Mouse (Mus musculus) neural tube, embryonic 13.5 days (tissue): ENCODE measurements around the gene Glyctk. TPM values are rescaled to one million over a fixed set of nuclear protein-coding genes. Genes with fewer than 3 reads are reported as not detected.
"Not testable (repeated sequence)": the region's sequence is repeated elsewhere in the genome, so short reads cannot be mapped to it uniquely, and the experiment has no call there.

Source experiments
- ATAC-seq: fragments of 200-750 bp; cut with Nextera tagmentation; 2 replicates; pipeline ENCODE4 v1.8.0; 2017; ENCODE audit warnings: low read depth, mild to moderate bottlenecking, moderate TSS enrichment, moderate library complexity
- H3K27ac ChIP-seq: fragments of 300-500 bp; sonication (generic); replicated peaks from 2 replicates; pipeline ENCODE4 v1.5.1; 2015; ENCODE audit warnings: moderate library complexity, mild to moderate bottlenecking, inconsistent platforms
- H3K27me3 ChIP-seq: fragments of 300-500 bp; sonication (generic); 2 replicates; pipeline ENCODE4 v1.6.1; 2015; ENCODE audit warnings: mild to moderate bottlenecking, inconsistent platforms
- H3K36me3 ChIP-seq: fragments of 300-500 bp; sonication (generic); 2 replicates; pipeline ENCODE4 v1.6.1; 2015; ENCODE audit warnings: mild to moderate bottlenecking, inconsistent platforms
- H3K4me1 ChIP-seq: fragments of 300-500 bp; sonication (generic); replicated peaks from 2 replicates; pipeline ENCODE4 v1.6.1; 2015; ENCODE audit warnings: inconsistent platforms
- H3K4me2 ChIP-seq: fragments of 300-500 bp; sonication (generic); 2 replicates; pipeline ENCODE4 v1.6.1; 2015; ENCODE audit warnings: inconsistent platforms, mild to moderate bottlenecking, moderate library complexity
- H3K4me3 ChIP-seq: fragments of 300-500 bp; sonication (generic); 2 replicates; pipeline ENCODE4 v1.5.1; 2015; ENCODE audit warnings: mild to moderate bottlenecking, inconsistent platforms
- H3K9ac ChIP-seq: fragments of 300-500 bp; sonication (generic); 2 replicates; pipeline ENCODE4 v1.6.1; 2015; ENCODE audit warnings: moderate library complexity, mild to moderate bottlenecking, inconsistent platforms
- H3K9me3 ChIP-seq: fragments of 300-500 bp; sonication (generic); 2 replicates; pipeline ENCODE4 v1.6.1; 2016; ENCODE audit warnings: inconsistent platforms
- WGBS: fragments of 180-500 bp; shearing (Covaris S2); methylation state at CpG from one replicate; pipeline ENCODE4 v1.1.7; 2015; 5-methylcytosine and 5-hydroxymethylcytosine counted together
- polyA plus RNA-seq: library from polyadenylated mRNA; unstranded; fragments of >200 nt; fragmentation: Nextera tagmentation; extraction: Ambion mirVana; gene quantifications from 2 replicates; pipeline ENCODE4 v1.2.1, GENCODE M21; 2015

Glyctk gene
- polyA plus RNA-seq, 1 experiment from 2014 or later = 5.1 TPM

- H3K9me3 ChIP-seq = no peaks in the 10 kb centered on the region
- 64% methylated on average over 2 of the region's 2 CpGs for WGBS
- no peaks in the 10 kb centered on the region for H3K27me3 ChIP-seq
- no peak overlapping the region for H3K9ac ChIP-seq
- peak overlapping the region; percentile 74 for H3K4me3 ChIP-seq
- no peak overlapping the region for H3K27ac ChIP-seq
- H3K36me3 ChIP-seq = peaks cover 24% of the 10 kb centered on the region
- ATAC-seq = no peak
- peak overlapping the region; percentile 94 for H3K4me2 ChIP-seq
- H3K4me1 ChIP-seq = peaks cover 56% of the 10 kb centered on the region
Observed at GRCm38 (mm10) chr9:106173363-106173762, 15.4 kb upstream of the Glyctk start.

GRCm38 (mm10) chr9:106172527-106172926 is 14.6 kb upstream of the Glyctk start:
- no peak overlapping the region for H3K27ac ChIP-seq
- H3K27me3 ChIP-seq = no peaks in the 10 kb centered on the region
- H3K9me3 ChIP-seq = no peaks in the 10 kb centered on the region
- H3K4me1 ChIP-seq = peaks cover 56% of the 10 kb centered on the region
- WGBS = 43% methylated on average over 3 of the region's 3 CpGs
- peak overlapping the region; percentile 94 for H3K4me2 ChIP-seq
- H3K9ac ChIP-seq = peak overlapping the region; percentile 92
- no peak for ATAC-seq
- peaks cover 16% of the 10 kb centered on the region for H3K36me3 ChIP-seq
- peak overlapping the region; percentile 74 for H3K4me3 ChIP-seq

GRCm38 (mm10) chr9:106171346-106172158 is 13.6 kb upstream of the Glyctk start:
- H3K9me3 ChIP-seq = no peaks in the 10 kb centered on the region
- H3K36me3 ChIP-seq = peaks cover 6% of the 10 kb centered on the region; the same call in 1 of the 2 replicates
- peaks cover 55% of the 10 kb centered on the region for H3K4me1 ChIP-seq
- WGBS = 1% methylated on average over 30 of the region's 30 CpGs
- H3K9ac ChIP-seq = peak overlapping the region; percentile 92
- peak overlapping the region; percentile 99 for H3K27ac ChIP-seq
- no peaks in the 10 kb centered on the region for H3K27me3 ChIP-seq
- peak overlapping the region; percentile 94 for H3K4me2 ChIP-seq
- ATAC-seq = peak; percentile 81
- H3K4me3 ChIP-seq = peak overlapping the region; percentile 74

- peak; percentile 90 for ATAC-seq
- peak within 1 kb of the TSS; percentile 94 for H3K4me2 ChIP-seq
- H3K27ac ChIP-seq = peak within 1 kb of the TSS; percentile 99
- no peaks in the 10 kb centered on the region for H3K9me3 ChIP-seq
- H3K4me1 ChIP-seq = peaks cover 47% of the 10 kb centered on the region
- H3K4me3 ChIP-seq = peak within 1 kb of the TSS; percentile 74
- no peaks in the 10 kb centered on the region for H3K36me3 ChIP-seq
- WGBS = under 1% methylated on average over 81 of the region's 81 CpGs
- H3K9ac ChIP-seq = peak within 1 kb of the TSS; percentile 92
- H3K27me3 ChIP-seq = no peaks in the 10 kb centered on the region
Observed at GRCm38 (mm10) chr9:106170556-106171345, 12.8 kb upstream of the Glyctk start, which contains the start of gene Wdr82. TSS of gene Wdr82 (plus strand) at chr9:106170928.

GRCm38 (mm10) chr9:106169917-106170316 is 12.0 kb upstream of the Glyctk start:
- Histone ChIP-seq H3K27ac (peak overlapping the region; percentile 99), H3K4me1 (peaks cover 39% of the 10 kb centered on the region), H3K9me3 (no peaks in the 10 kb centered on the region), H3K4me2 (peak overlapping the region; percentile 94), H3K27me3 (no peaks in the 10 kb centered on the region), H3K36me3 (no peaks in the 10 kb centered on the region), H3K4me3 (peak overlapping the region; percentile 74), H3K9ac (peak overlapping the region; percentile 92)
- ATAC-seq = no peak
- 39% methylated on average over 6 of the region's 6 CpGs for WGBS

- not testable (repeated sequence) for H3K4me2 ChIP-seq, H3K9me3 ChIP-seq, H3K4me3 ChIP-seq, ATAC-seq, H3K27me3 ChIP-seq, H3K36me3 ChIP-seq, H3K9ac ChIP-seq, H3K27ac ChIP-seq
- WGBS = 88% methylated on average over 1 of the region's 1 CpGs
- peaks cover 30% of the 10 kb centered on the region for H3K4me1 ChIP-seq
Observed at GRCm38 (mm10) chr9:106169006-106169405, 11.1 kb upstream of the Glyctk start.

- H3K9me3 ChIP-seq = no peaks in the 10 kb centered on the region
- no peaks in the 10 kb centered on the region for H3K36me3 ChIP-seq
- H3K4me3 ChIP-seq = no peak overlapping the region
- no peak overlapping the region for H3K27ac ChIP-seq
- 36% methylated on average over 1 of the region's 1 CpGs for WGBS
- no peak overlapping the region for H3K4me2 ChIP-seq
- peaks cover 17% of the 10 kb centered on the region for H3K4me1 ChIP-seq
- ATAC-seq = no peak
- H3K27me3 ChIP-seq = no peaks in the 10 kb centered on the region; the same call in 1 of the 2 replicates
- no peak overlapping the region for H3K9ac ChIP-seq
Observed at GRCm38 (mm10) chr9:106167703-106168102, 9.8 kb upstream of the Glyctk start.

GRCm38 (mm10) chr9:106167241-106167640 is 9.3 kb upstream of the Glyctk start:
- Histone ChIP-seq H3K4me1 (peaks cover 13% of the 10 kb centered on the region), H3K4me2 (no peak overlapping the region), H3K4me3 (no peak overlapping the region), H3K9ac (no peak overlapping the region), H3K27me3 (no peaks in the 10 kb centered on the region; the same call in 1 of the 2 replicates), H3K9me3 (no peaks in the 10 kb centered on the region), H3K36me3 (no peaks in the 10 kb centered on the region), H3K27ac (no peak overlapping the region)
- no peak for ATAC-seq
- WGBS = 81% methylated on average over 3 of the region's 3 CpGs

GRCm38 (mm10) chr9:106166709-106167108 is 8.8 kb upstream of the Glyctk start:
- H3K27me3 ChIP-seq = no peaks in the 10 kb centered on the region; the same call in 1 of the 2 replicates
- no peak overlapping the region for H3K4me2 ChIP-seq
- WGBS = 67% methylated on average over 2 of the region's 2 CpGs
- ATAC-seq = no peak
- H3K4me3 ChIP-seq = no peak overlapping the region
- no peak overlapping the region for H3K27ac ChIP-seq
- no peak overlapping the region for H3K9ac ChIP-seq
- no peaks in the 10 kb centered on the region for H3K36me3 ChIP-seq
- H3K4me1 ChIP-seq = peaks cover 8% of the 10 kb centered on the region
- no peaks in the 10 kb centered on the region for H3K9me3 ChIP-seq

DNA sequence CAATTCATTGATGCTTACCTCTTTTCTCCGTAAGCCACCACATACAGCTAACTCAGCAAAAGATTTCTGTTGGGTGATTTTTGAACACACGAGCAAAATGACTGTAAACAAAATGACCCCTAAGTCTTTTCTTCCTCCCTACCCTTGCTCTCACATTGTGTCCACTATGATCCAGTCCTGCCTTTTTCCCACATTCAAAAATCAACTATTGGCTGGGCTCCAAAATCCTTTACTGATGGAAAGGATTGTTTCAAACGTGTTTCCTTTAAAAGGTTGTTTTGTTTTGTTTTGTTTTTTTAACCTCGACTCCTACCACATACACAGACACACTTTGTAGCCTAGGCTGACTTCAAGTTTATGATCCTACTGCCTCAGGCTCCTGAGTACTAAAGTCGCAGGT is 2.5 kb upstream of the Glyctk start:
- no peak for ATAC-seq
- 46% methylated on average over 5 of the region's 5 CpGs for WGBS
- H3K4me1 ChIP-seq = peaks cover 29% of the 10 kb centered on the region
- no peaks in the 10 kb centered on the region for H3K9me3 ChIP-seq
- H3K4me3 ChIP-seq = peak overlapping the region; percentile 55
- peak overlapping the region; percentile 67 for H3K4me2 ChIP-seq
- H3K36me3 ChIP-seq = no peaks in the 10 kb centered on the region
- H3K27ac ChIP-seq = peak overlapping the region; percentile 99
- H3K27me3 ChIP-seq = no peaks in the 10 kb centered on the region; the same call in 1 of the 2 replicates
- peak overlapping the region; percentile 77 for H3K9ac ChIP-seq

- peak; percentile 66 for ATAC-seq
- peak overlapping the region; percentile 67 for H3K4me2 ChIP-seq
- 1% methylated on average over 24 of the region's 24 CpGs for WGBS
- no peaks in the 10 kb centered on the region; the same call in 1 of the 2 replicates for H3K27me3 ChIP-seq
- H3K4me3 ChIP-seq = peak overlapping the region; percentile 55
- H3K4me1 ChIP-seq = peaks cover 34% of the 10 kb centered on the region
- peak overlapping the region; percentile 77 for H3K9ac ChIP-seq
- no peaks in the 10 kb centered on the region for H3K36me3 ChIP-seq
- no peaks in the 10 kb centered on the region for H3K9me3 ChIP-seq
- H3K27ac ChIP-seq = peak overlapping the region; percentile 99
Observed at GRCm38 (mm10) chr9:106159784-106160301, 1.9 kb upstream of the Glyctk start.

- no peak overlapping the region for H3K9ac ChIP-seq
- H3K9me3 ChIP-seq = no peaks in the 10 kb centered on the region
- H3K27ac ChIP-seq = peak overlapping the region; percentile 99
- WGBS = 86% methylated on average over 9 of the region's 9 CpGs
- H3K4me3 ChIP-seq = peak overlapping the region; percentile 55
- no peaks in the 10 kb centered on the region; the same call in 1 of the 2 replicates for H3K27me3 ChIP-seq
- peak overlapping the region; percentile 67 for H3K4me2 ChIP-seq
- peaks cover 37% of the 10 kb centered on the region for H3K4me1 ChIP-seq
- H3K36me3 ChIP-seq = peaks cover 1% of the 10 kb centered on the region
- ATAC-seq = no peak
Observed at GRCm38 (mm10) chr9:106159237-106159636, 1.3 kb upstream of the Glyctk start.
